Mouse (Mus musculus): ENCODE data around the gene Slx4ip. TPM values are rescaled to one million over a fixed set of nuclear protein-coding genes. Genes with fewer than 3 reads are reported as not detected.

Gene Slx4ip
- polyA plus RNA-seq, 1 experiment = 1.4 TPM

DNA sequence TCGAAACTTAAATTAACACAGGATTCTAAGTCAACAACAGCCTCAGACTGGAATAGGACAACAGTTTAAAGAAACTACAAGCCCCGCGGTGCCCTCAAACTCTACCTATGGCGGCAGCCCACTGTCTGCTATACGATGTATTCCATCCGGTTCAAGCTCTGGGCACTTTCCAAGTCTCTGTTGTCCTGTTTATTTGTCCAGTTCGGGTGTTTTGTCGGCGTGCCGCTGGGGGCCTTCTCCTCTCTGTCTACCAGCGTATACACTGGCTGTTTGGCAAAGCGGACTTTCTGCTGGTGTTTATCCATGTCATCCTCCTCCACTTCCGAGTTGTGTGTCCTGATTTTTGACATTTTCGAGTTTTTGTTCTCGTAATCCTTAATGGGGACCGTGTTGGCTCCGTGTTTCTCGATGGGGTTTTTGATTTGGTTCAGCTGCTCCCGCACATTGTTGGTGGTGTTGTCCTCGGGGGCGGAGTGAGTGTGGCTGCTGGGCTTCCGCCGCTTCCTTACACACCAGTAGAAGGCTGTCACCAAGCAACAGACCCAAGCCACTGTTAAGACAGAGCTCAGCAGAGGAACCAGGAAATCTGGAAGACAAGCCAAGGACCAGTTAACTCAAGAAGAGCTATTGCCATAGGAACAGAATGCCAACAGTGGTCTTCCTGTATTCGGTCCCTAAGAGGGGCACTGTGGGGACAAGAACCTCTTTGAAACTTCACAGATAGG is 192.0 kb downstream of the Slx4ip start:
- no peaks in the 10 kb centered on the region for H3K4me1 ChIP-seq (replicated peaks; ENCODE audit: control insufficient read depth, insufficient read depth, low read length)
- no peak overlapping the region for H3K27ac ChIP-seq (ENCODE audit: control insufficient read depth, insufficient read depth, low read length)
- no peak for TF ChIP-seq POLR2A (IDR thresholded peaks at IDR 0.05; ENCODE audit: control insufficient read depth, extremely low read depth, insufficient read depth, low read length, poor library complexity)
- no peak for TF ChIP-seq CTCF (IDR thresholded peaks at IDR 0.05; ENCODE audit: borderline replicate concordance, control insufficient read depth, extremely low read depth, insufficient read depth, low read length, poor library complexity)
- DNase-seq = no peak
- H3K36me3 ChIP-seq (ENCODE audit: control insufficient read depth, insufficient read depth, low read length) = no peaks in the 10 kb centered on the region
- no peaks in the 10 kb centered on the region for H3K27me3 ChIP-seq (ENCODE audit: control insufficient read depth, insufficient read depth, low read length)
- no peak overlapping the region for H3K4me3 ChIP-seq (ENCODE audit: control insufficient read depth, insufficient read depth, low read length)
- WGBS = 94% methylated on average over 24 of the region's 24 CpGs

DNA sequence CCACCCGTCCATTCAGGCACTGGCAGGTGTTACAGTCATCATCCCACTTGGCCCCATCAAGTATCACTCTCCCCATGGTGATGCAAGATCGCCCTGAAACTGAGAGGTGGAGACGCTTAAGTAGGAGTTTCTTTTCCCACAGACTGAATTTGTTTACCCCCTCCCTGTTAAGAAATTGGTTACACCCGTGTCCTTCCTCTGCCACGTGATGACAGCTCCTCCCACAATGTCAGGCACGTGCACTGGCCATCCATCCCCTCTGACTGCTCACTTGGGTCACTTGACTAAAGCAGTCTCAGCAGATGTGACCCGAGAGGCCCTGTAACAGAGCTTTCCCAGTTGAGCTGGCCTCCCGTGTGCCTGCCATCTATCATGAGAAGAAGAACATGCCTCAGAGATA is 194.2 kb downstream of the Slx4ip start:
- no peaks in the 10 kb centered on the region for H3K4me1 ChIP-seq (replicated peaks; ENCODE audit: control insufficient read depth, insufficient read depth, low read length)
- H3K27me3 ChIP-seq (ENCODE audit: control insufficient read depth, insufficient read depth, low read length) = no peaks in the 10 kb centered on the region
- H3K36me3 ChIP-seq (ENCODE audit: control insufficient read depth, insufficient read depth, low read length) = no peaks in the 10 kb centered on the region
- 83% methylated on average over 8 of the region's 8 CpGs for WGBS
- TF ChIP-seq CTCF (IDR thresholded peaks at IDR 0.05; ENCODE audit: borderline replicate concordance, control insufficient read depth, extremely low read depth, insufficient read depth, low read length, poor library complexity) = no peak
- TF ChIP-seq POLR2A (IDR thresholded peaks at IDR 0.05; ENCODE audit: control insufficient read depth, extremely low read depth, insufficient read depth, low read length, poor library complexity) = no peak
- no peak for DNase-seq
- no peak overlapping the region for H3K4me3 ChIP-seq (ENCODE audit: control insufficient read depth, insufficient read depth, low read length)
- H3K27ac ChIP-seq (ENCODE audit: control insufficient read depth, insufficient read depth, low read length) = no peak overlapping the region

DNA sequence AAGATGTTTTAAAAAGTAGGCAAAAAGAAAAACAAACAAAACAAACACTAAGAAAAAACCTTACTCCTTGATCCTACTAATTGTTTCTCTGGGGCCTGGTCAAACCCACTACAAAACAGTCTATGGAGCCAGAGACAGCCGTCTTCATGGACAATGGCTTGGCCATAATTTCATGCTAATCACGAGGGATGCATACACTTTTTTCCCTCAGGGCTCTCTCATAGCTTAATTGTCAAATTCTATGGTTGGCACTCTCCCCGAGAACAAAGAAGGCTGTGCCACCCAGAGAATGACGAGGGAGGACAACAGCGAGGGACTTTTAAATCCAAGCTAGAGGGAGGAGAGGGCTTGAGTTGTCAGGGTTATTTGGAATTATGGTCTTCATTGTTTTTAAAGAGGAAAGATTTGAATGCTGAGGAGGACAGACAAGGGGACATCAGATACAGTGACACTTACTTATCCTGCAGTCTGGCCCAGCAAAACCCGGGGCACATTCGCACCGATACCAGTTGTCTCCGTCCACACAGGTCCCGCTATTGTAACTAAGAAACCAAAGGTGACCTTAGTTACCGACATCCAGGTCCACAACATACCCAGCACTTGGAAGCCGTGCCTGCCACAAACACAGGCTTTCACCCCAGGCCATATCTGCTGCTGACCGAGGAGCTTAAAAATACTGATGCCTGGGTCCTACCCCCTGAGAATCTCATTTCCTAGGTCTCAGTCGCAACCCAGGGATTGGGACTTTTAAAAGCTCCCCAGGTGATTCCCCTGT is 195.8 kb downstream of the Slx4ip start:
- Histone ChIP-seq H3K27me3 (ENCODE audit: control insufficient read depth, insufficient read depth, low read length) (no peaks in the 10 kb centered on the region), H3K36me3 (ENCODE audit: control insufficient read depth, insufficient read depth, low read length) (no peaks in the 10 kb centered on the region), H3K4me1 (replicated peaks; ENCODE audit: control insufficient read depth, insufficient read depth, low read length) (no peaks in the 10 kb centered on the region), H3K27ac (ENCODE audit: control insufficient read depth, insufficient read depth, low read length) (no peak overlapping the region), H3K4me3 (ENCODE audit: control insufficient read depth, insufficient read depth, low read length) (no peak overlapping the region)
- no peak for TF ChIP-seq CTCF (IDR thresholded peaks at IDR 0.05; ENCODE audit: borderline replicate concordance, control insufficient read depth, extremely low read depth, insufficient read depth, low read length, poor library complexity)
- TF ChIP-seq POLR2A (IDR thresholded peaks at IDR 0.05; ENCODE audit: control insufficient read depth, extremely low read depth, insufficient read depth, low read length, poor library complexity) = no peak
- no peak for DNase-seq
- WGBS = 93% methylated on average over 14 of the region's 14 CpGs

DNA sequence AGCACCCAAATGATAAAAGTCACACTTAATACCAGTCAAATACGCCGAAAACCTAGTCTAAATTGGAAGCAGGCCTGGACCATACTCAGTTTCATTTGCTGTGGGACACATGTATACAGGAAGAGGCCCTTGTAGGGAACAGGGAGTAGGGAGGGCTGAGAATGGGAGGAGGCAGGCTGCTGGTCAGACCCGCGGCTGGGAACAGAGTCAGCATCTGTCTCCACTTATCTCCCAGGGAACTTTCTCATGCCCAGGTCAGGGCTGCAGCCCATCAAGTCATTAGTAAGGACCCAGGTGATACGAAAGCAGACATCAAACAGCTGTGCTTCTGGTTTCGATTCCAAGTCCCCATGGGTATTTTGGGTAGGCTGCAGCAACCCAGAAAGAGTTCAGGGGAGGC is 196.7 kb downstream of the Slx4ip start:
- H3K4me3 ChIP-seq (ENCODE audit: control insufficient read depth, insufficient read depth, low read length) = no peak overlapping the region
- DNase-seq = no peak
- H3K36me3 ChIP-seq (ENCODE audit: control insufficient read depth, insufficient read depth, low read length) = no peaks in the 10 kb centered on the region
- no peaks in the 10 kb centered on the region for H3K27me3 ChIP-seq (ENCODE audit: control insufficient read depth, insufficient read depth, low read length)
- H3K4me1 ChIP-seq (replicated peaks; ENCODE audit: control insufficient read depth, insufficient read depth, low read length) = no peaks in the 10 kb centered on the region
- 80% methylated on average over 6 of the region's 6 CpGs for WGBS
- H3K27ac ChIP-seq (ENCODE audit: control insufficient read depth, insufficient read depth, low read length) = no peak overlapping the region
- TF ChIP-seq POLR2A (IDR thresholded peaks at IDR 0.05; ENCODE audit: control insufficient read depth, extremely low read depth, insufficient read depth, low read length, poor library complexity) = no peak
- no peak for TF ChIP-seq CTCF (IDR thresholded peaks at IDR 0.05; ENCODE audit: borderline replicate concordance, control insufficient read depth, extremely low read depth, insufficient read depth, low read length, poor library complexity)

DNA sequence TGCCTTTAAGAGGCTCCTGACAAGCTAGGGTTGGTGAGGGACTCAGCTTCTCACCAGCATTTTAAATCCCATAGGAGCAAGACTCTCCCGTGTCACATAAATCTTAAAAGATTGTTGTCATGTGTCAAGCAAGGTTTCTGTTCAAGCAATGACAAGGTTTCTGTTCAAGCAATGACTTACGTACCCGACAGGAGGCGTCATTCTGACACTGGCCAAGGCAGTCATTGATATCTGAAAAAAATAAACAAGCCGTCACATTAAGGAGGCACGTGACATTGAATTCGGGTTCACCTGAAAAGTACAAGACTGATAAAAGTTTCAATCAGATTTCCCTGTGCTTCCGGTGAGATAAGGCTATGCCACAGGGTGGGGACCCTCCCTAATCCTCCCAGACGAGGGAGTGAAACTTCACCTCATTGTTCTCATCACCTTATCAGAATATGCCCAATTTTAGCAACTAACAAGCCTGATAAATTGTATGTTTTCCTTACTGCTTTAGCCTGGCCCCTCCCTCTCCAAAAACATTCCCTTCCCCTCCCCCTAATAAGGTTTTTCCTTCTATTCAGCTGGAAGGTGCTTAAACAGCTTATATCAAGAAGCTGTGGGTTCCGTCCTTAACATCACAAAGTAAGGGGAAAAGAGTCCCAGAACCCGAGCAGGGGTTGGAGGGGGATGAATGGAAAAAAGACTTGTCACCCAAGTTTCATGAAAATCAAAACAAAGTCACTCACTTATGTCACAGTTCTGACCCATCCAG is 200.9 kb downstream of the Slx4ip start:
- H3K4me1 ChIP-seq (replicated peaks; ENCODE audit: control insufficient read depth, insufficient read depth, low read length) = no peaks in the 10 kb centered on the region
- TF ChIP-seq CTCF (IDR thresholded peaks at IDR 0.05; ENCODE audit: borderline replicate concordance, control insufficient read depth, extremely low read depth, insufficient read depth, low read length, poor library complexity) = no peak
- TF ChIP-seq POLR2A (IDR thresholded peaks at IDR 0.05; ENCODE audit: control insufficient read depth, extremely low read depth, insufficient read depth, low read length, poor library complexity) = no peak
- no peak overlapping the region for H3K27ac ChIP-seq (ENCODE audit: control insufficient read depth, insufficient read depth, low read length)
- no peaks in the 10 kb centered on the region for H3K36me3 ChIP-seq (ENCODE audit: control insufficient read depth, insufficient read depth, low read length)
- DNase-seq = no peak
- no peaks in the 10 kb centered on the region for H3K27me3 ChIP-seq (ENCODE audit: control insufficient read depth, insufficient read depth, low read length)
- H3K4me3 ChIP-seq (ENCODE audit: control insufficient read depth, insufficient read depth, low read length) = no peak overlapping the region
- 88% methylated on average over 11 of the region's 11 CpGs for WGBS

DNA sequence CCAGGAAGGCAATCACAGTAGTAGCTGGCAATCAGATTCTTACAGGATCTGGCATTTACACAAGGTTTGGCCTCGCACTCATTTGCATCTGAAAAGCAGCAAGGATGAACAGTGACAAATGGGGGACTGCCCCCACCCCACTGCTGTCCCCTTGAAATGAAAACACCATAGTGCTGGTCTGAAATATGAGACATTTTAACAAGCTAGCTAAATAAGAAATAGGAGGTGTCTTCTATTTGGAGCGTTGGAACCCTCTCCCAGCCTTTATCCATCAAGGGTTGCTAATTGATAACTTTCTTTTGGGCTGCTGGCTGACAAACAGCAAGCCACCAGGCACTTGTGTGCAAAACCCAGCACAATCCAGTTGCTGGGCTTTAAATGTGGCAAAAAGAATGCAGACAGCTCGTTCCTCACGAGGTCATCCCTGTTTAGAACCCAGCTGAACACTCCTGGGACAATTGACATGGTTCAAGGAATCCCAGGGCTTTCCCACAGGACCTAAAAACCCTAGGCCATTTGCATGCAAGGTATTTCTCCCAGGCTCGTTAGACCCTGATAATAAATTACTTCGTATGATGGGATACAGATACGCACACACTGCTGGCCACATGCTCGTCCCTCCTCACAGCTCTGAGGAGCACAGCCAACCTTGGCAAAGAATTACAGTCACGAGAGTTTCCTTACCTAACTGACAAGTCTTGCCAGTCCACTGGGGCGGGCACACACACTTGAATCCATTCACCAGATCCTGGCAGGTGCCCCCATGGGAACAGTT is 201.7 kb downstream of the Slx4ip start:
- Histone ChIP-seq H3K36me3 (ENCODE audit: control insufficient read depth, insufficient read depth, low read length) (no peaks in the 10 kb centered on the region), H3K27ac (ENCODE audit: control insufficient read depth, insufficient read depth, low read length) (no peak overlapping the region), H3K4me3 (ENCODE audit: control insufficient read depth, insufficient read depth, low read length) (no peak overlapping the region), H3K4me1 (replicated peaks; ENCODE audit: control insufficient read depth, insufficient read depth, low read length) (no peaks in the 10 kb centered on the region), H3K27me3 (ENCODE audit: control insufficient read depth, insufficient read depth, low read length) (no peaks in the 10 kb centered on the region)
- 84% methylated on average over 10 of the region's 10 CpGs for WGBS
- no peak for TF ChIP-seq POLR2A (IDR thresholded peaks at IDR 0.05; ENCODE audit: control insufficient read depth, extremely low read depth, insufficient read depth, low read length, poor library complexity)
- no peak for TF ChIP-seq CTCF (IDR thresholded peaks at IDR 0.05; ENCODE audit: borderline replicate concordance, control insufficient read depth, extremely low read depth, insufficient read depth, low read length, poor library complexity)
- DNase-seq = no peak

Data from thymus, adult 2 months (tissue).